Comparison of ENCODE assay signal across 11 mouse cellular contexts in genomic region chr2:72781369-72782275, GRCm38 (mm10).
DNase-seq lines count a peak whose midpoint lies in the region; ATAC-seq lines count a peak whose summit lies in the region.
"Had no signal": no experiment of that assay in that cellular context is flagged by ENCODE, and none has a peak within 500 bp of the region (broad histone marks: within the 10 kb centered on the region; RNA-seq: fewer than 3 reads in every experiment).

No protein-coding gene starts in this region.

- intact Hi-C loops in left cerebral cortex, postnatal 10 days (cut with DNase I): no loop called here
- intact Hi-C loops in left cerebral cortex, postnatal 36 days (cut with DNase I): no loop called here

- WGBS in forebrain, embryonic 16.5 days: 36% methylated on average over 15 of the region's 15 CpGs

- H3K9me3 ChIP-seq in forebrain, embryonic 16.5 days (ENCODE audit: control insufficient read depth, low read length): no peaks in the 10 kb centered on the region
- H3K9me3 ChIP-seq: embryonic facial prominence, embryonic 13.5 days had no signal

- no peaks in the 10 kb centered on the region for H3K27me3 ChIP-seq in forebrain, embryonic 16.5 days (replicated peaks; ENCODE audit: control insufficient read depth, insufficient read depth, low read length)
- H3K27me3 ChIP-seq: embryonic facial prominence, embryonic 13.5 days had no signal

- H3K4me2 ChIP-seq in forebrain, embryonic 16.5 days (ENCODE audit: low read length): no peak overlapping the region
- H3K4me2 ChIP-seq: embryonic facial prominence, embryonic 13.5 days; heart, embryonic 11.5 days had no signal

- H3K36me3 ChIP-seq in forebrain, embryonic 16.5 days (ENCODE audit: control insufficient read depth, insufficient read depth): no peaks in the 10 kb centered on the region
- H3K36me3 ChIP-seq: embryonic facial prominence, embryonic 13.5 days had no signal

- peaks cover 11% of the 10 kb centered on the region for H3K4me1 ChIP-seq in forebrain, embryonic 16.5 days (replicated peaks; ENCODE audit: control insufficient read depth, insufficient read depth, low read length)

- H3K27ac ChIP-seq in forebrain, embryonic 16.5 days (ENCODE audit: low read length): peak overlapping the region; percentile 65
- H3K27ac ChIP-seq: embryonic facial prominence, embryonic 13.5 days had no signal

- peak; percentile 96 for ATAC-seq in forebrain, embryonic 16.5 days
- ATAC-seq in megakaryocyte, adult 5-6 weeks (ENCODE audit: poor library complexity, severe bottlenecking): no peak

- peak overlapping the region; percentile 10 for H3K9ac ChIP-seq in forebrain, embryonic 16.5 days (replicated peaks; ENCODE audit: low read depth, low read length)
- H3K9ac ChIP-seq: embryonic facial prominence, embryonic 13.5 days had no signal

- peak; percentile 43 to 44 for DNase-seq in left cerebral cortex, postnatal 10 days (ENCODE audit: extremely low spot score in 1 of 2, low spot score in 2 of 2)
- DNase-seq in left cerebral cortex, postnatal 36 days (ENCODE audit: low spot score in 2 of 2): no peak
- DNase-seq in layer of hippocampus, adult 9-11 months: peak; percentile 78
- peak; percentile 38 for DNase-seq in retina, embryonic 14.5 days (ENCODE audit: low spot score)
- no peak for DNase-seq in spleen, postnatal 14 days (ENCODE audit: low spot score in 2 of 2)
- no peak for DNase-seq in spleen, adult 18-20 months
- DNase-seq: adrenal gland, adult 8-10 months had no signal

- H3K4me3 ChIP-seq in forebrain, embryonic 16.5 days (replicated peaks; ENCODE audit: low read length): no peak overlapping the region
- H3K4me3 ChIP-seq: embryonic facial prominence, embryonic 13.5 days had no signal

Comparison
In these comparisons a context has a peak if more than half of its experiments do, and no peak if none do; other contexts are left out.
1. DNase-seq: peak in left cerebral cortex, postnatal 10 days (2 of 2), layer of hippocampus, adult 9-11 months (single experiment) and retina, embryonic 14.5 days (single experiment); none in left cerebral cortex, postnatal 36 days (0 of 2), spleen, postnatal 14 days (0 of 2) and spleen, adult 18-20 months (0 of 2).